Mouse (Mus musculus): ENCODE measurements around the gene Sin3a. TPM values are rescaled to one million over a fixed set of nuclear protein-coding genes. Genes with fewer than 3 reads are reported as not detected.
A peak's percentile ranks its signal among the peaks of the same experiment; 100 is the strongest.

The Sin3a gene
- total RNA-seq (2014; fragmentation: Nextera tagmentation) (57.1 and 77.6 TPM in 2 replicates), total RNA-seq (2017) (94.9 and 150 TPM in 2 replicates)

DNA sequence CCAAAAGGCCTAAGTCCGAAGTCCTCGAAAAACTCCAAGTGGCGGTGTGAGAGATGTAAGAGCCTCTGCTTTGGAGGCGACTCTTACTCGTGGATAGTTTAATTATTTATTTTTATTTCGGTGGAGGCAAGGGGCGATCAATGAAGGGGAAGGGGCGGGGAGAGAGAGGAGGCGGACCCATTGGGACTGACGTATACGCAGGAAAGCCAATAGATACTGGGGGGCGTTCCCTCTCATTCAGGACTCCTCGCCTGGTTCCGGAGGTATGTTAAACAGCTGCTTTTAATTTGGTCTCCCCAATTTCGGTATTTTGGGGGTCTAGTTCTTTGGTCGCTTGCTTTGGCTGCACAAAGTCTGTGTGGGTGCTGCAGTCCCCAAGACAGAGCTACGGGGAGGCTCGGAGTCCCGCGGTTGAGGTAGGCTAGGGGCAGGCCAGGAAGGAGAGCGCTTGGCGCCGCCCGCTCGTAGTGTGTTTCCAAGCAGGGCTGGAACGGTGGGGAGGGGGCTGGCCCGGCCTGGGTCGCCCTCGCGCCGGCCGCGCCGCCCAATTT lies at the start of gene Sin3a:
Gene Sin3a (plus strand): TSS at position 240 of the 551 bp plus-strand sequence.
- ATAC-seq (replicated peaks; ENCODE audit: poor library complexity, severe bottlenecking): peak; percentile 11; the same call in 1 of the 2 replicates

DNA sequence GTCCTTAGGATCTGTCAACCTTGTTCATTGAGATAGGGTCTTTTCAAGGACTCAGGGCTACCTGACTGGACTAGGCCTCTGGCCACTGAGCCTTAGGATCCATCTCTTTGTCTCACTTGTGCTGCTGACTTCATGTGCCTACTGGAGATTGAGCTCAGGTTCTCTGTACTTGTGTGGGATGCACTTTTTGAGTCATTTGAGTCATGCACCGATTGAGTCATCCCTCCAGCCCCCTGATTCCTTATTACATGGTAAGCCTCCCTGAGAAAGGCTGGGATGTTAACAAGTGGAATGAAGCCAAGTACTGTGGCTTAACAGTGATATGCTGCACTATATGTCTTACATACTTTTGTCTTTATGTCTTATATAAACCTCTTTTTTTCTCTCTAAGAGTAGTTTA lies 40.1 kb upstream of the Sin3a start:
- no peak for ATAC-seq (replicated peaks; ENCODE audit: poor library complexity, severe bottlenecking)

DNA sequence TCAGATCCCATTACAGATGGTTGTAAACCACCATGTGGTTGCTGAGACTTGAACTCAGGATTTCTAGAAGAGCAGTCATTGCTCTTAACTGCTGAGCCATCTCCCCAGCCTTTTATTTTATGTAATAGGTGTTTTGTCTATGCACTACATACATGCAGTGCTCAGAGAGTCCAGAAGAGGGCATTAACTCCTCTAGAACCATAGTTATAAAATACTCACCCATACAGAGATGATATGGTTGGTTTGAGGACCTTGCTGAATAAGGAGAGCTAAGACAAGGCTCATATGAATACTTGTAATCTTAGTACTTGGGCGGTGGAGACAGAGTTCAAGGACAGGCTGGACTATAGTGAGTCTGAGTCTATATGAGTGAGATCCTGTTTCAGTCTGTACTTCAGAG lies 15.6 kb upstream of the Sin3a start:
- peak; percentile 56 for ATAC-seq (replicated peaks; ENCODE audit: poor library complexity, severe bottlenecking)

DNA sequence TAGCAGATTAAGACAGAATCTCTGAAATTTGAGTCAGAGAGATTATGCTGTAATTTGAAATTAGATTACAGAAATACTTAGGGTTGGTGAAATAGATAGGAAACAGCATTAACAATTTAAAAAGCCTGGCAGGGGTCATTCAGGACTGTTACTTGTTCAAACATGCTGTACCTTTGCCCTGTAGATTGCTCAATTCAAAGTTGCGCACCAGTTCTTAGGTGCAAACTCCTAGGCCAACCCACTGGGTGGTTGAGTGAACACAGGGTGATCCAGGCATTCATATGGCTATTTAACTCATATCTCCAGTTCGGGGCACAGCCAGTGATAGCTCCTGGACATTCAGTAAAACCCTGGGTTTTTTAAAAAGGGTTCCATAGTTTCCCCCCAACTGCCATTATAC lies 7.7 kb upstream of the Sin3a start:
- ATAC-seq (replicated peaks; ENCODE audit: poor library complexity, severe bottlenecking): no peak

DNA sequence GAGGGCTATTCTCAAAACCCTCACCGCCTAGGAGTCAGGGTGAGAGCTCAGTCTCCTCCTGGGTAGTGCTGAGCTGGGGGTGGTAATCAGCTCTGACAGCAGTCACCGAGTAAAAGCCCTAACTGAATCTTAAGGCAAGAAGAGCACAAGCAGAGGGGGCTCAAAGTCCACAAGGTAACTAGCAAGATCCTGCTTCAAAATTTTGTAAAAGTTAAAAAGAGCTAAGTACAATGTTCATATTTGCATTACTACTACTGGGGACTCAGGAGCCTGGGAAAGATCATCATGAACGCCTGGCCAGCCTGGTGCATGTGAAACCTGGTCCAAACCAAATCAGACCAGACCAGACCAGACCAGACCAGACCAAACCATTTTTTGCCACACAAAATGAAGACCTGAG lies 3.6 kb upstream of the Sin3a start:
- ATAC-seq (replicated peaks; ENCODE audit: poor library complexity, severe bottlenecking): no peak

DNA sequence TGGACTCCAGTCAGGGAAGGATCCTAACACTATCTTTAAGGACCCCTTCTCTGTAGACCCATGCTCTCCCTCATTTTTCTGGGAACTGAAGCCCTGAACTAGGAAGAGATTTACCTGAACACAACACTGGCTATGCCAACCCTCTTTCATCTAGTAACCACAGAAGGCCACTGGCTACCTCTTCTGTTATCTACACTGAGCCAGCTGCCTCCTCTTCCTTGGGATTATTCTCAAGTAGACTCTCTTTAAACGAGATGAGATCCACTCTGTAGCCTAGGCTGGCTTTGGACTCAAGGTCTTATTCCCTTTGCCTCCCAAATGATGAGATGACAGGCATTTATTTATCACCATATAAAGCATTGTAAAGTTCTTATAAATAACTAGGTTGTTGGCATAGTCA lies 1.6 kb upstream of the Sin3a start:
- no peak for ATAC-seq (replicated peaks; ENCODE audit: poor library complexity, severe bottlenecking)

DNA sequence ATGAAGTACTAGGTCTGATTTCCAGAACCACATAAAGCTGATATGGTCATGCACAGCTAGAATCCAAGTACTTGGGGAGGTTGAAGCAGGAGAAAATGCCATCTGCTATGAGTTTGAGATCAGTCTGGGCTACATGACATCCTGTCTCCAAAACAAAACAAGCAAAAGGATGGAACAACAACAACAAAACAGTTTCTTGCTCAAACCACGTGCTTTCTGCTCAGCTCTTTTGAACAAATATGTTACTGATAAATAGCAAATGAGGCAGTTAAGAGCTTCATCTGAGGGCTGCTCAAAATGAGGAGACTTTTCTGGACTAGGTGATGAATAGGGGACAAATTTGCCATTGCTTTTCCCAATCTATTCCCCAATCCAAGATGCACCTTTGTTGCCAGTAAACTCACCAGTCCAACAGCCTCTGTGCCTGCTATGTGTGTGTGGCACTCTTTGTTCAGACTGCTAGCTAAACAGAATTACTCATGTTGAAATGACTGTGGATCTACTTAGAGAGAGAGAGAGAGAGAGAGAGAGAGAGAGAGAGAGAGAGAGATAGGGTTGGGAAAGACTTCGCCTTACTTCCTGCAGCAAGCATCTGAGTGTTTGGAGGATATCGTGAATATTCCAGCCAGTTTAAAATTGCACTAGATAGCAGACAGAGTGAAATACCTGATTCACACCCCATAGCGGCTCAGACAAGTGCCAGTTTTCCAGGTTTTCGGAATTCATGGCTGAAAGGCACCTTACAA lies 867 bp upstream of the Sin3a start:
- no peak for ATAC-seq (replicated peaks; ENCODE audit: poor library complexity, severe bottlenecking)

DNA sequence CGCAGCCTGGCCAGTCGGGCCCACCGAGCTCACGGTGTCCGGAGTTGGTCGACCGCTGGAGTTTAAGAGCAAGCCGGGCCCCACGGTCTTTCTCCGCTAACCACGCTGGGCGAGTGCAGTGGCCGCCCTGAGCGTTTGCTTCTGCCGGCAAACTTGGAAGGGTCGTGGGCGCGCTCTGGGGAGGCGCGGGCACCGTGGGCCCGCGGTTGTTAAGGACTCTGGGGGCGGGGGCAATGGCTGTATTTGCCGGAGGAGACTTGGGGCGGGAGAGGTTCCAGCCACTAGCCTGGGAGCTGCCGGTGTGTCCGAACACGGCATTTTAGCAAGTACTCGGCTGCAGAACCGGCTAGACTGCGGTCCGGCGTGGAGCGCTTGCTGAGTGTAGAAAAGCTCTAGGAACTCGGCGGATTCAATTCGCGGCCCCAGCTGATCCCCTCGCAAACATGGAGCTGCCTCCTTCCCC lies 717 bp downstream of the Sin3a start:
- ATAC-seq (replicated peaks; ENCODE audit: poor library complexity, severe bottlenecking): no peak

DNA sequence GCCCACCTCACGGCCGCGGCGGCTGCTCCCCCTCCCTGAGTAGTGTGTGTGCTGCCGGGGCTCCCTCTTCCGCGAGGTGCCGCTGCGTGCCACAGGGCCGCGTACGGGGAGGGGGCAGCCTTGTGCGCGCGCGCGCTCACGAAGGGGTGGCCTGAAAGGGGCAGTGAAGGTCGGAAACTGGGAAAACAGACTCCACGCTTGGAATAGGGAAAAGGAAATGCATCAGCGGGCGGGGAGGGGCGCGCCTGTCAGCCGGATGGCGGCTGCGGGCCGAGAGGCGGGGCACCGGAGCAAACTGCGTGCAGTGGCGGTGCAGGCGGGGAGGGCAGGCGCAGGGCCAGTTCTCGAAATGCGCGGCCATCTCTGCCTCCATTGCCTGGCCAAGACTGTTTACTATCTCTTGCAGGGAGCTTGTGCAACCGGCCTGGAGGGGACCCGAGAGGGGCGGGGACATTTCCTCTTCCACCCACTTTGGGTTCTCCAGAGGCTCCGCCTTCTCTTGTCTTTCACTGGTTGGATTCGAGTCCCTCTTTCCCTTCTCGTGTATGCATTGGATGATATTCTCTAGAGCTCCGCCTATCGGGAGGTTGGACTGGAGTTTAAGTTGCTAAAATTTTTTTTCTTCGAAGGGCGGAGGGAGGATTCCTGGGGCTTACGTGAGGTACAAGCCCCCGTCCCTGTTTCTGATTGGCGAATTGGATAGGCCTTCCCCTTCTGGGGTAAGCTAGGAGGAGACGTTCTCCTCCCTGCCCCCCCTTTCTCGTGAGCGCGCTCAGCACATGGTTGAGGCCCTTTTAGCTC lies 1.3 kb downstream of the Sin3a start:
- peak; percentile 36 for ATAC-seq (replicated peaks; ENCODE audit: poor library complexity, severe bottlenecking)

DNA sequence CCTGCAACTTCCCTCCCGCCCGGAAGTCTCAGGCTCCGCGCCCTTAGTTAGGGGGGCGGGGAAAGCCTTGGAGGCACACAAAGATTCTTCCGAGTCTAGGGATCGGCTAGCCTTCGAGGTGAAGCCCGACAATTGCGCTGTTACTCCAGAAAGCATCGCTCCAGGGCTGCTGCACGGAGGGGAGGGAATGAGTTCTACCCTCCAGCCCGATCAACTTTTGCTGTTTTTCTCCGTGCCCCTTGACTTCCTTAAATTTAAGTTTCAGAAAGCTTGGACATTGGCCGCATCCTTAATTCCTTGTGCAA lies 1.9 kb downstream of the Sin3a start:
- no peak for ATAC-seq (replicated peaks; ENCODE audit: poor library complexity, severe bottlenecking)

DNA sequence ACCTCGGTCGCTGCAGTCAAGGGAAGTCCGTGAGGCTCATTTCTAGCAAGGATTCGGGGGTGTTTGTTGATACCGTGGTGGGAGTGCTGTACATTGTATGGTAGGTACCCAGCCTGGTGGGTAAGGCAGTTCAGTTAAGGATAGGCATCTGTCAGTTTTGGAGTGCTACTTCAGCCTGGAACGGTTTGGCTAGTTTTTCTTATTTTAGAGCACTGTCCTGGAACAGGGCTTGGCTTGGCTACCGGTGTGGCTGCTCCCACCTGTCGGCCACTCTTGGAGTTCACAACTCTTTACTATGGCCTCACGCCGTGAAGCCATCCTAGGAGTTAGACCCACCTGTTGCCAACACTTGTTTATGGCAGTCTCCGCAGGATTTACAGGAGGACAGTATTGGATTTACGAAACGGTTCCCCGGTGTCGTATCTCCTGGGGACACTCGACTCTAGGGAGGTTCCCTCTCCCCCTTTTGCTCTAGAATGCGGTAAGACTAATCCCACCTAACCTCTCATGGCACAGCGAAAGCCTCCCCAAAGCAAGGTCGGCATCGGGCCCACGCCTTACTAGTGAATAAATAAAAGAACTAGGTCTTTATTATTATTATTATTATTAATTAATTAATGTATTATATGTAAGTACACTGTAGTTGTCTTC lies 2.5 kb downstream of the Sin3a start:
- no peak for ATAC-seq (replicated peaks; ENCODE audit: poor library complexity, severe bottlenecking)

DNA sequence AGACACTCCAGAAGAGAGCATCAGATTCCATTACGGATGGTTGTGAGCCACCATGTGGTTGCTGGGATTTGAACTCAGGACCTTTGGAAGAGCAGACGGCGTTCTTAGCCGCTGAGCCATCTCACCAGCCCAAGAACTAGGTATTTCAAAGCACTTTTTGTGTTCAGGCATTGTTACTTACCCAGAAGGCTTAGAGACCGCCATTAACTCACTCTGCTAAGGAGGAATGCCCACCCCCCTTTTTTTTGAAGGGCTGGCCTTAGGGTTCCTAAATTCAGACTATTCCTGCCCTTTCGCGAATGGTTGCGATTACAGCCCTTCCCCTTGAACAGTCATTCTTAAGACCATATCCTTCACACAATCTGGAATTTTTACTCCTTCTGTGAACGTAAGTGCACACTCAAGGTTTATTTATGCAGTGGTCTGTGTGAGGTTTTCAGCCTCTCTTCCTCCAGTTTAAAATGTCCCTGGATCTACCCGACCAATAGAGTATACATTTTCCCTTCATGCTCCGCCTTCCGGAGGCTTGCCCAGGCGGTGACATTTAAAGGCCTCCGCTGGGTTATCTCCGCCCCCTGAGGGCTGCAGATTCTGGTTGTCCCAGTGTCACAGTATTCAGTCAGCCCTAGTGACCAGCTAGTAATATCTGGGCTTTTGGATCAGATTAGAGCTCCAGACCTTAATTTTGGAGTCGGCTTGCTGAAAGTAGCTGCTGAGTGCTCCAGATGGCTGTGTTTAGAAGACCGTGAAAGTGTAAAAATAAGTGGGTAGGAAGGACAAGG lies 3.2 kb downstream of the Sin3a start:
- peak; percentile 9 for ATAC-seq (replicated peaks; ENCODE audit: poor library complexity, severe bottlenecking)

DNA sequence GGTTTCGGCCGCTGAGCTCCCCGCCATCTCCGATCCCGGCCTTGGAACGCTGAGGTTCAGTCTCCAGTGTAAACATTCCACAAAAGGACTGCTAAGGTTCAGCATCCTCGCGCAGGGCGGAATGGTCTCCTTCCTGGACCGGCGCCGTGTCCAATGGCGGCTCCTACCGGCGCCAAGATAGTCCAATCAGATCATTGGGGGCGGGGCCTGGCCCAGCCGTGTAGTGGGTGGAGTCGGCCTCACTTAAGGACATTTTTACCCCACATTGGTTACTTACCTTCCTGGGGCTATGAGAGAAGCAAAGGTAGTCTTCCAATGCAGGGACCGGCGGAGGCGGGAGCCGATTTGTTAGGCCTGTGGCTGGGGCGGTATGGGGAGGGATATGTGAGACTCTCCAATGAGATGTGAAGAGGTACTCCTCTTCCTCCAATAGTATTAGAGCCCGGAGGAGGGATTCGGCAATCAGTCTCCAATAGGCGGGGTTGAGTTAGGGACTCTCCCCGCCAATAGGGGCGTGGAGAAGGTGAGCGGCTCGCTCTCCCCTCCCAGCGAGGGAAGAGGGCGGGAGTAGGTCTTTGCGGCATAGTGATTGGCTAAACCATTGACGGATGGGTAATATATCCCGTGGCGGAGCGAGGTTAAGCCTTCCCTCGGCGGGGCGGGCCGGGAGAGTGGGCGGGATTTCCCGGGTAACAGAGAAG lies 4.0 kb downstream of the Sin3a start:
- ATAC-seq (replicated peaks; ENCODE audit: poor library complexity, severe bottlenecking): peak; percentile 43

DNA sequence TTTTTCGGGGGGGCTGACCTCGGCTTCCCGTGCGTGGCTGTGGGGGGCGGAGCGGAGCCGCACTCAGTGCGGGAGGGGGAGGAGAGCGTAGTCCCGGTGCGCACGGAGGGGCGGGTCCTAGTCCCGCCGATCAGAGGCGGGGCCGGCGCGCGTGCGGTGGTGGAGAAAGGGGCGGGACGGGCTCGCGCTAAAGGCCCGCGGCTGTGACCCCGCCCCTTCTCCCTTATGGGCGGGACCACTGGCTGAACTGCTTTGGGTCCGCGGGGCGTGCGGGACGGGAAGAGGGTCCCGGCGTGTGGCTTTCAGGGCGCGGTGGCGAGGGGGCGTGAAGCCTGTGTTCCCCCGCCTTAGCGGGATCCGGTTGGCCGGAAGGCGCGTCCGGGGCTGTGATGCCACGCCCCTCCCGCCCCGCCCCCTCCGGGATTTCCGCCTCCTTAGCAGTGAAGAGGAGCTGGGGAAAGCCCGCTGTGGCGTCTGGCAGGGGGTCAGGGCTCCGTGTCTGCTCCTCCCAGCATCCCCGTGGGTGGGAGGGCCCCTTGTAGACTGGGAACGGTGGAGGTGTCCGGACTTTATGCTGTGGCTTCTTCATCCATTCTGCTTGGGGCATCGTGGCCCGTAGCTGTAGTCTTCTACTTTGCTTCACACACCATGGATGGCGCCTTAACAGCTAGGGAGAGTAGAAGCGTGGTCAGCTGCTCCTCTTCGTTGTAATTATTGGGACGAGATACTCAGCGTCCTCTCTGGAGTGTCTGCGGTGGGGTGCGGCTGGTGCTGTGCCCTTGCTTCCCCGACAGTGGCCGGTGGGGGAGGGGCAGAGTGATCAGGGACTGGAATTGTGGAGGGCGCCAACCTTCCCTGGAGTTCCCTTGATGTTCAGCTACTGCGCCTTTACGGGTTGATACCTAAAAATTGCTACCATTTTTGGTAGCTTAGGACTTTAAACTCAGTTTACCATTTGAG lies 5.1 kb downstream of the Sin3a start:
- peak; percentile 15 for ATAC-seq (replicated peaks; ENCODE audit: poor library complexity, severe bottlenecking)

DNA sequence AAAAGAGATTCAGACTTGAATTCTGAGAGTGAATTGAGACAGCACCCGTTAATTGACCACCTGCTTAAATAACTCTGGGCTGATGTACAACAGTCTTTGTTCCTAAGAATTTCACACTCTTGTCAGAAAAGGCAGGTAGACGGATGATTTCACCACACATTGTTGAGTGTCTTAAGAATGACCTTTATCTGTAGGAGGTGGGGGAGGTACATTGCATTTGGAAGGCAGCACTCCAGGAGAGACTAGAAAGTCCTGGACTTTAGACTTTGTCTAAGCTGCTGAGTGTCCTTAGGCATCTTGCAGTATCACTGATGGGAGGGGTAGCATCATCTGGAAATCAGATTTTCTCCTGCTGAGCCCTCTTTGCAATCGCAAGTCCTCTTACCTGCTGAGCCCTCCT lies 10.4 kb downstream of the Sin3a start:
- no peak for ATAC-seq (replicated peaks; ENCODE audit: poor library complexity, severe bottlenecking)

DNA sequence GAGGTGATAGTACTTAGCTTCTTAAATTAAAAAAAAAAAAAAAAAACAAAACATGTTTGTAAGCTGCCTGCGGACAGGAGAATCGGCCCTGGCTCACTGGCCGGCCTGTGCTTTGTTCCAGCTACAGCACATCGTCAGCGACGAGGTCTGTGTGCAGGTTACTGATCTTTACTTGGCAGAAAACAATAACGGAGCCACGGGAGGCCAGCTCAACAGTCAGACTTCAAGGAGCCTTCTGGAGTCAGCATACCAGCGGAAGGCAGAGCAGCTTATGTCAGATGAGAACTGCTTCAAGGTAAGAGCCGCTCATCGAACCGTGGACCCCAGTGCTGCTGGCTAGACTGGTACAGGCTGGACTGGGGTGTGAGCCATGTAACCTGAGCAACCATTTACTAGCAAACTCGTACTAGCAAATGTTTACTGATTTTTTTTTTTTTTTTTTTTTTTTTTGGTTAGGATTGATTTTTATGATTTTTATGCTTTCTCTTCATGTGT lies 45.5 kb downstream of the Sin3a start:
- ATAC-seq (replicated peaks; ENCODE audit: poor library complexity, severe bottlenecking): no peak

DNA sequence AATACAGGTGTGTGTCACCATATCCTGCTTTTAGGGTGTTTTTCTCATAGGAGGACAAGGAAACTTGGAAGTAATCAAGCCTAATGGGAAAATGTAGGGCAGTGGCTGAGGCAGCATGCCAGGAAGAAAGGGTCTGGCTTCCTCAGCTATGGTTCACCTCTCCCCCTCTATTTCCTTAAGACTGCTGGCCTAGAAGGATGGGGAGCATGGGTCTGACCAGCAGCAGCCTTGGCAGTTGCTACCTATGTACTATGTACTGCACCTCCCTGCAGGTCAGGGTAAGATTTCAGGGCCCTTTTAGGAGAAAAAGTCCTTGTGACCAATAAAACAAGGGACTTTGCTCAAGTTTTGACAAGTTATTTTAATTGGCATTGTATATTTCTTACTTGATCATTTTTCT lies 57.8 kb downstream of the Sin3a start:
- no peak for ATAC-seq (replicated peaks; ENCODE audit: poor library complexity, severe bottlenecking)

Measured in granulocyte monocyte progenitor cell, adult 5-6 weeks (primary cell).